Mouse (Mus musculus) thymus, adult 2 months (tissue): ENCODE measurements around the gene Ephb1.

ENCODE experiments used
- CTCF ChIP-seq: fragments of 200-500 bp; IDR thresholded peaks from 2 replicates; pipeline ENCODE4 v1.5.1; 2012; ENCODE audit warnings: mild to moderate bottlenecking, control low read depth, low read length, moderate library complexity, borderline replicate concordance; ENCODE audit not compliant: control insufficient read depth, poor library complexity, insufficient read depth; ENCODE audit errors: extremely low read depth
- POLR2A ChIP-seq: fragments of 200-500 bp; IDR thresholded peaks from 2 replicates; pipeline ENCODE4 v1.6.1; 2012; ENCODE audit warnings: mild to moderate bottlenecking, low read length, control low read depth, moderate library complexity; ENCODE audit not compliant: control insufficient read depth, poor library complexity, insufficient read depth; ENCODE audit errors: extremely low read depth

DNA sequence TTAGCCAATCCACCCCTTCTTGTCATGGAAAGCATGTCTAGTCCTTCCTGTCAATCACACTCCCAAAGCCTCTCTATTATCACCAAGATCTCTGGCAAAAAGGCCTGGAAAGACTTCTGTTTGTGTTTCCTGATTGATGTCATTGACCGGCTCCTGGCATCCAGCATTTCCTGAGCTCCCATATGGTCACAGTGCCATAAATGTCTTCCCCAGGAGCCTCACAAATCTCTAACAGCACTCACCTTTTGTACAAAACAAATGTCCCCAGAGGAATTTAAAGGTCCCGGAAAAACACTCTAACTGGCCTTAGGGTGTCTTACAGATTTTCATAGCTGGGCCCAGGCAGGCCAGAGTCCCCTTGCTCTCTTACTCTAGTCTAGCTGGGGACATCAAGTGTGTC lies 112.9 kb downstream of the Ephb1 start:
- no peak for TF ChIP-seq POLR2A
- no peak for TF ChIP-seq CTCF
